Mouse (Mus musculus) ES-Bruce4 (cell line): ENCODE results near the gene Ackr2.

Experiments used
- CTCF ChIP-seq: IDR thresholded peaks from one replicate; pipeline ENCODE4 v1.8.1; 2011; ENCODE audit warnings: low read depth, low read length
- EP300 ChIP-seq: IDR thresholded peaks from 2 replicates; pipeline ENCODE4 v1.6.1; 2011; ENCODE audit warnings: low read depth, low read length; ENCODE audit not compliant: insufficient read depth
- POLR2A ChIP-seq: IDR thresholded peaks from one replicate; pipeline ENCODE4 v1.8.1; 2011; ENCODE audit warnings: low read length; ENCODE audit not compliant: insufficient read depth

- no peak for TF ChIP-seq POLR2A
- no peak for TF ChIP-seq CTCF
- no peak for TF ChIP-seq EP300
Observed at GRCm38 (mm10) chr9:121896820-121897219, 1.3 kb upstream of the Ackr2 start.
